Mouse (Mus musculus): ENCODE data around the gene Pabpn1l. TPM values are rescaled to one million over a fixed set of nuclear protein-coding genes. Genes with fewer than 3 reads are reported as not detected.

Pabpn1l gene
- not detected for polyA plus RNA-seq (2014; fragmentation: Illumina TruSeq; extraction: RNeasy Lipid Tissue Mini Kit (QIAGEN cat#74804))

GRCm38 (mm10) chr8:122622727-122623126 is at the start of gene Pabpn1l:
TSS of gene Pabpn1l (minus strand) at chr8:122622739.

GRCm38 (mm10) chr8:122611295-122612133 is 11.0 kb downstream of the Pabpn1l start, which contains the start of the genes Galns and Trappc2l:
TSS of gene Galns (minus strand) at chr8:122611463.
TSS of gene Trappc2l (plus strand) at chr8:122611640.

GRCm38 (mm10) chr8:122576648-122577022 is 45.9 kb downstream of the Pabpn1l start, which contains the start of gene Aprt:
TSS of gene Aprt (minus strand) at chr8:122576909.

Other genes with a start within 250 kb of the Pabpn1l start
- gene Zc3h18, start 246.1 kb downstream of the Pabpn1l start, polyA plus RNA-seq (2014; fragmentation: Illumina TruSeq; extraction: RNeasy Lipid Tissue Mini Kit (QIAGEN cat#74804)), result 14.5 TPM
- gene Il17c, start 200.7 kb downstream of the Pabpn1l start, polyA plus RNA-seq (2014; fragmentation: Illumina TruSeq; extraction: RNeasy Lipid Tissue Mini Kit (QIAGEN cat#74804)), result not detected
- gene Cyba, start 189.8 kb downstream of the Pabpn1l start, polyA plus RNA-seq (2014; fragmentation: Illumina TruSeq; extraction: RNeasy Lipid Tissue Mini Kit (QIAGEN cat#74804)), result not detected
- not detected for gene Mvd, start 179.3 kb downstream of the Pabpn1l start, polyA plus RNA-seq (2014; fragmentation: Illumina TruSeq; extraction: RNeasy Lipid Tissue Mini Kit (QIAGEN cat#74804))
- gene Snai3, start 162.0 kb downstream of the Pabpn1l start, polyA plus RNA-seq (2014; fragmentation: Illumina TruSeq; extraction: RNeasy Lipid Tissue Mini Kit (QIAGEN cat#74804)), result not detected
- gene Rnf166, start 146.7 kb downstream of the Pabpn1l start, polyA plus RNA-seq (2014; fragmentation: Illumina TruSeq; extraction: RNeasy Lipid Tissue Mini Kit (QIAGEN cat#74804)), result 22.0 TPM
- gene Ctu2, start 146.6 kb downstream of the Pabpn1l start, polyA plus RNA-seq (2014; fragmentation: Illumina TruSeq; extraction: RNeasy Lipid Tissue Mini Kit (QIAGEN cat#74804)), result not detected
- gene Piezo1, start 71.4 kb downstream of the Pabpn1l start, polyA plus RNA-seq (2014; fragmentation: Illumina TruSeq; extraction: RNeasy Lipid Tissue Mini Kit (QIAGEN cat#74804)), result 2.5 TPM
- 1.8 TPM for gene Cdt1, start 54.7 kb downstream of the Pabpn1l start, polyA plus RNA-seq (2014; fragmentation: Illumina TruSeq; extraction: RNeasy Lipid Tissue Mini Kit (QIAGEN cat#74804))
- not detected for gene Aprt, start 45.8 kb downstream of the Pabpn1l start, polyA plus RNA-seq (2014; fragmentation: Illumina TruSeq; extraction: RNeasy Lipid Tissue Mini Kit (QIAGEN cat#74804))
- gene Galns, start 11.3 kb downstream of the Pabpn1l start, polyA plus RNA-seq (2014; fragmentation: Illumina TruSeq; extraction: RNeasy Lipid Tissue Mini Kit (QIAGEN cat#74804)), result 1.1 TPM
- gene Trappc2l, start 11.1 kb downstream of the Pabpn1l start, polyA plus RNA-seq (2014; fragmentation: Illumina TruSeq; extraction: RNeasy Lipid Tissue Mini Kit (QIAGEN cat#74804)), result 2.9 TPM
- gene Cbfa2t3, start 76.4 kb upstream of the Pabpn1l start, polyA plus RNA-seq (2014; fragmentation: Illumina TruSeq; extraction: RNeasy Lipid Tissue Mini Kit (QIAGEN cat#74804)), result 5.8 TPM
- gene Acsf3, start 152.7 kb upstream of the Pabpn1l start, polyA plus RNA-seq (2014; fragmentation: Illumina TruSeq; extraction: RNeasy Lipid Tissue Mini Kit (QIAGEN cat#74804)), result 0.34 TPM
- gene Cdh15, start 225.2 kb upstream of the Pabpn1l start, polyA plus RNA-seq (2014; fragmentation: Illumina TruSeq; extraction: RNeasy Lipid Tissue Mini Kit (QIAGEN cat#74804)), result not detected